Mouse (Mus musculus) liver, adult (tissue): ENCODE measurements around the gene Megf11.

Experiments used
- GATA4 ChIP-seq: IDR thresholded peaks from 2 replicates; pipeline ENCODE4 v1.6.1; 2014; ENCODE audit warnings: mild to moderate bottlenecking, low read length; ENCODE audit not compliant: insufficient replicate concordance

Megf11 gene

GRCm38 (mm10) chr9:64691176-64691575, 305.8 kb downstream of the Megf11 start:
- no peak for TF ChIP-seq GATA4

- no peak for TF ChIP-seq GATA4
Observed at GRCm38 (mm10) chr9:64693094-64693493, 307.7 kb downstream of the Megf11 start.

- no peak for TF ChIP-seq GATA4
Observed at GRCm38 (mm10) chr9:64695266-64695665, 309.8 kb downstream of the Megf11 start.

GRCm38 (mm10) chr9:64696404-64696803, 311.0 kb downstream of the Megf11 start:
- TF ChIP-seq GATA4: no peak

- TF ChIP-seq GATA4: no peak
Observed at GRCm38 (mm10) chr9:64697006-64697405, 311.6 kb downstream of the Megf11 start.

GRCm38 (mm10) chr9:64697677-64698076, 312.3 kb downstream of the Megf11 start:
- TF ChIP-seq GATA4: no peak

GRCm38 (mm10) chr9:64698586-64698985, 313.2 kb downstream of the Megf11 start:
- no peak for TF ChIP-seq GATA4

- TF ChIP-seq GATA4: no peak
Observed at GRCm38 (mm10) chr9:64700451-64701311, 315.3 kb downstream of the Megf11 start.

- TF ChIP-seq GATA4: no peak
Observed at GRCm38 (mm10) chr9:64701651-64702050, 316.2 kb downstream of the Megf11 start.

- TF ChIP-seq GATA4: no peak
Observed at GRCm38 (mm10) chr9:64702391-64702790, 317.0 kb downstream of the Megf11 start.

GRCm38 (mm10) chr9:64702937-64703336, 317.5 kb downstream of the Megf11 start:
- no peak for TF ChIP-seq GATA4

- TF ChIP-seq GATA4: no peak
Observed at GRCm38 (mm10) chr9:64703420-64703965, 318.1 kb downstream of the Megf11 start.

GRCm38 (mm10) chr9:64704073-64704840, 318.8 kb downstream of the Megf11 start:
- TF ChIP-seq GATA4: no peak

- TF ChIP-seq GATA4: no peak
Observed at GRCm38 (mm10) chr9:64719526-64720163, 334.2 kb downstream of the Megf11 start.

- no peak for TF ChIP-seq GATA4
Observed at GRCm38 (mm10) chr9:64726454-64726853, 341.0 kb downstream of the Megf11 start.
